Mouse (Mus musculus): ENCODE results near the gene Sipa1l1.

DNA sequence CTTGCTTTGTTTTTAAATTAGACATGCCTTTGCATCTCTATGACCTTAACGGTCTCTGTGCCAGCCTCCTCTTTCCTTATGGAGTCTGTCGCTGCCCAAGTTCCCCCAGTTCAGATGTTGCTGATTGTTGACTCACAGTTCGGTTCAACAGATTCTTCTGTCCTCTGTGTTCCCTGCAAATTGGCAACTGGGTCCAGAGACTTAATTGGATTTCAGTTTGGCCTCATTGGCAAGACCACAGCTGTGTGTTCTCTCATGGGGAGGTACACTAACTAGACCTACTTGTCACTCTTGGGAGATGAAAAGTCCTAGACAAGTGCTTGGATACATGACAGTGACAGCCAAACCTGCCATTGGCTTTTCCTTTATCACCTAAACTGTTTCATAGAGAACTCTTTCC lies 25.7 kb upstream of the Sipa1l1 start:
- TF ChIP-seq MAZ (IDR thresholded peaks at IDR 0.05; ENCODE audit: low read depth, low read length) (no peak), MAX (IDR thresholded peaks at IDR 0.05; ENCODE audit: low read length) (no peak), CTCF (conservative IDR thresholded peaks at IDR 0.05 in 1 of 2, IDR thresholded peaks at IDR 0.05 in 1 of 2; ENCODE audit: low read depth in 2 of 2, low read length in 2 of 2) (no peak), POLR2AphosphoS2 (IDR thresholded peaks at IDR 0.05; ENCODE audit: low read depth, low read length) (no peak), RAD21 (IDR thresholded peaks at IDR 0.05; ENCODE audit: low read depth, low read length) (no peak), POLR2A (IDR thresholded peaks at IDR 0.05; ENCODE audit: low read depth, low read length) (no peak), MAFK (IDR thresholded peaks at IDR 0.05; ENCODE audit: insufficient replicate concordance, low read length) (no peak), SIN3A (IDR thresholded peaks at IDR 0.05; ENCODE audit: low read length) (no peak), IRF4 (IDR thresholded peaks at IDR 0.05; ENCODE audit: low read depth, low read length) (no peak), ZC3H11A (IDR thresholded peaks at IDR 0.05; ENCODE audit: low read depth, low read length) (no peak), E2F4 (IDR thresholded peaks at IDR 0.05; ENCODE audit: insufficient replicate concordance, low read depth, low read length) (no peak), BHLHE40 (IDR thresholded peaks at IDR 0.05; ENCODE audit: low read depth, low read length) (no peak), SMC3 (IDR thresholded peaks at IDR 0.05; ENCODE audit: low read depth, low read length) (no peak), MXI1 (IDR thresholded peaks at IDR 0.05; ENCODE audit: low read depth, low read length) (no peak)
